Mouse (Mus musculus) adipose tissue, adult 10 weeks (tissue): Measurements from ENCODE around the gene Ercc4. TPM values are rescaled to one million over a fixed set of nuclear protein-coding genes. Genes with fewer than 3 reads are reported as not detected.

ENCODE experiments used
- polyA plus RNA-seq: library from polyadenylated mRNA; stranded (reverse); fragments of 350-450 nt; fragmentation: Illumina TruSeq; extraction: RNeasy Lipid Tissue Mini Kit (QIAGEN cat#74804); gene quantifications from one replicate; pipeline ENCODE4 v1.2.3, GENCODE M21; 2014; ENCODE audit warnings: low read depth, low replicate concordance

Ercc4 gene
- 10.6 TPM for polyA plus RNA-seq

DNA sequence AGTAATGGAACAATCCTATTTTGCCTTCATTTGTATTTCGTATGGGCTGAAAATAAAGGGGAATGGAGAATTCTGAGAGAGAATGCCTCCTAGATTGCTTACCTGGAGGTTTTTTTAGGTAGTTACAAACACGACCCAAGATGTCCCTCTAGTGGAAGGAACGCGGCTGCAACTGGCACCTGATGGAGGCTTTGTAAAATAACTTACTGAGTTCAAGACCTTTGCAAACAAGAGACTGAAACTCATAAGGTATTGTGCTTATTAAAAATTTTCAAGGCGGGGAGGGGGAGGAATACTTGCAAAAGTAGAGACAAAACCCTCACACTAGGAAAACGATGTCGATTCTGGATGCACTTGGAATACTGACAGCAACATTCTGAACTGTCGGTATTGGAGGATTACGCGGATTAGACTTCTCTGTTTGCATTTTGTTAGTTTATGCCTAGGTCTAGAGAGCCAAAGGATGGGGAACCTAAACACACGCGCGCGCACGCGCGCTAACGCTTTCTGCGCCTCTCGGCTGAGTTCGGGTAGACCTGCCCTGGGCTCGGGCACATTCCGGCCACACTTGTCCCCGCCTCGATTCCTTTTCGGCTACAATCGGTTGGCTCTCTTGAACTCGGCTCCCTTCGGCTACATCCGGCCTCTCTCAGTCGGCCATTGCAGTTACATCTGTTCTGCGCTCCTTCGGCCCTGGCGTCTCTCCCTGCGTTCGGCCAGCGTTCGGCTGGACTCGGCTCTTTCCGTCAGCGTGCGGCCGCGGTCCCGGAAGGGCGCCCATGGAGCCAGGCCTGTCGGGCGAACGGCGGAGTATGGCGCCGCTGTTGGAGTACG, at the start of gene Ercc4:
Ercc4 (plus strand) TSS at position 529 of the 834 bp plus-strand sequence.

Other genes with a start within 250 kb of the Ercc4 start
- gene Mrtfb, start 146.8 kb downstream of the Ercc4 start, polyA plus RNA-seq, result 11.2 TPM